Mouse (Mus musculus): ENCODE measurements around the gene Cherp.

- no peak for TF ChIP-seq CTCF (IDR thresholded peaks at IDR 0.05; ENCODE audit: borderline replicate concordance, extremely low read depth, insufficient read depth, insufficient read length)
- no peak for TF ChIP-seq POLR2A (IDR thresholded peaks at IDR 0.05; ENCODE audit: borderline replicate concordance, extremely low read depth, insufficient read depth, insufficient read length, poor library complexity, severe bottlenecking)
These were observed 21.2 kb upstream of the Cherp start for GRCm38 (mm10) chr8:72496217-72496616.

Data from brain, embryonic 14.5 days (tissue).